Mouse (Mus musculus): ENCODE results near the gene Slc25a22.

DNA sequence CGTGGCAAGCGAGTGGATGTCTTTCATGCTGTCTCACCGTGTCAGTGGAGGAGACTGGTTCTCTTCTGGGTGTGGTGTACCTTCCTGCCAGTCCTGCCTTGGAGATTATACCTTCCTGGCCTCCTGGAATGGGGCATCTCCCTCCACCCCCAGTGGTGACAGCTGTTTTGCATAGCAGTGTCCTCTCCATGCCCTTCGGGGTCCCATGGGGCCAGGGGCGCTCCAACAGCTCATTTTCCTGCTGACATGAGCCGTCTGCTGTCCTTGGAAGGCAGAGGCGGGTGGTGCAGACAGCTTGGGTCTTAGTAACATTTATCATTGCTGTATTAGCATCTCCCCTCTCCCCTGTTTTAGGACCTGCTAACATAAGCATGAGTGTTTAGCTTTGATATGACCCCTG is 49.4 kb upstream of the Slc25a22 start:
- TF ChIP-seq CTCF (IDR thresholded peaks at IDR 0.05; ENCODE audit: borderline replicate concordance, extremely low read depth, insufficient read depth, insufficient read length), result no peak
- no peak for TF ChIP-seq POLR2A (IDR thresholded peaks at IDR 0.05; ENCODE audit: borderline replicate concordance, extremely low read depth, insufficient read depth, insufficient read length, poor library complexity, severe bottlenecking)
